Mouse (Mus musculus): ENCODE measurements at regions not wholly inside any gene's neighbourhood (a gene's known extent, or its start where the extent isn't known, plus 50 kb on each side); places are given as distances from the start of the nearest gene placed in this dataset.

DNA sequence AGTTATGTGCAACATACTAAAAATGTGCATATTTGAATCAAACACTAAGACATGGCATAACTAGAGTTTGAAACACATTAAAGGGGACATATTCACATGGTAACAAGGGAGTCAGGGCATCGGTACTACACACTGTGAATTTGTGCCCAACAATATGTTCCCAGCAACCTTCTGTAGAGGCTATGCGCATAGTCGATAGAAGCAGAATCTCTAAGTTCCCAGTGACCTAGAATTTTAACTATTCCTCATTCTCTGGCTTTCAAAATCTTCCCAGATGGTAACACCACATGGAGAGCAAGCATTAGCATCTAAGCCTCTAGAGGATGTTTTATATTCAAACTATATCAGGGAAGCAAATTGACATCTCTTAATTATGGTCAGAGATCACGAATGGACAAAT lies 1614.7 kb downstream of the Stim2 start:
- ATAC-seq = peak; percentile 52; the same call in 1 of the 2 replicates
- Histone ChIP-seq H3K9ac (replicated peaks; ENCODE audit: low read depth, low read length) (no peak overlapping the region), H3K27me3 (replicated peaks; ENCODE audit: control insufficient read depth, insufficient read depth, low read length) (no peaks in the 10 kb centered on the region), H3K4me1 (replicated peaks; ENCODE audit: control insufficient read depth, insufficient read depth, low read length) (no peaks in the 10 kb centered on the region), H3K27ac (ENCODE audit: low read length) (no peak overlapping the region), H3K4me3 (replicated peaks; ENCODE audit: low read length) (no peak overlapping the region), H3K9me3 (ENCODE audit: control insufficient read depth, low read length) (no peaks in the 10 kb centered on the region), H3K36me3 (ENCODE audit: control insufficient read depth, insufficient read depth) (no peaks in the 10 kb centered on the region), H3K4me2 (ENCODE audit: low read length) (no peak overlapping the region)
- 71% methylated on average over 4 of the region's 4 CpGs for WGBS
